Mouse (Mus musculus) stomach, postnatal 0 days (tissue): ENCODE measurements at regions not wholly inside any gene's neighbourhood (a gene's known extent, or its start where the extent isn't known, plus 50 kb on each side); places are given as distances from the start of the nearest gene placed in this dataset.

Source experiments
- ATAC-seq: fragments of 200-750 bp; cut with Nextera tagmentation; 2 replicates; pipeline ENCODE4 v1.8.0; 2017; ENCODE audit not compliant: low FRiP score, low TSS enrichment
- DNase-seq: peaks from one replicate; pipeline ENCODE4 v3.0.0-alpha.2; 2016; ENCODE audit warnings: low spot score
- H3K27ac ChIP-seq: fragments of 300-500 bp; sonication (generic); replicated peaks from 2 replicates; pipeline ENCODE4 v1.5.1; 2014; ENCODE audit warnings: mild to moderate bottlenecking, control low read depth
- H3K27me3 ChIP-seq: fragments of 300-500 bp; sonication (generic); 2 replicates; pipeline ENCODE4 v1.6.1; 2014; ENCODE audit warnings: low read length; ENCODE audit not compliant: control insufficient read depth, insufficient read depth
- H3K36me3 ChIP-seq: fragments of 300-500 bp; sonication (generic); 2 replicates; pipeline ENCODE4 v1.6.1; 2014; ENCODE audit warnings: low read length, mixed read lengths; ENCODE audit not compliant: control insufficient read depth, insufficient read depth
- H3K4me1 ChIP-seq: fragments of 300-500 bp; sonication (generic); replicated peaks from 2 replicates; pipeline ENCODE4 v1.6.1; 2014; ENCODE audit warnings: antibody characterized with exemption; ENCODE audit not compliant: control insufficient read depth, insufficient read depth
- H3K4me2 ChIP-seq: fragments of 300-500 bp; sonication (generic); replicated peaks from 2 replicates; pipeline ENCODE4 v1.6.1; 2014; ENCODE audit warnings: low read depth, mild to moderate bottlenecking, control low read depth, moderate library complexity
- H3K4me3 ChIP-seq: fragments of 300-500 bp; sonication (generic); 2 replicates; pipeline ENCODE4 v1.5.1; 2014; ENCODE audit warnings: low read depth, low read length, control low read depth
- H3K9ac ChIP-seq: fragments of 300-500 bp; sonication (generic); 2 replicates; pipeline ENCODE4 v1.6.1; 2014; ENCODE audit warnings: mild to moderate bottlenecking, low read length, control low read depth, mixed read lengths
- H3K9me3 ChIP-seq: fragments of 300-500 bp; sonication (generic); 2 replicates; pipeline ENCODE4 v1.6.1; 2016; ENCODE audit warnings: low read length; ENCODE audit not compliant: control insufficient read depth
- CTCF ChIP-seq: IDR thresholded peaks from 2 replicates; pipeline ENCODE4 v1.5.1; 2016; ENCODE audit warnings: antibody characterized with exemption, low read depth, mild to moderate bottlenecking, moderate library complexity
- EP300 ChIP-seq: optimal IDR thresholded peaks from 2 replicates; pipeline ENCODE3; 2016; ENCODE audit warnings: antibody characterized with exemption
- WGBS: fragments of 180-500 bp; shearing (Covaris S2); extraction: QIAGEN DNeasy Blood & Tissue Kit; methylation state at CpG from one replicate; pipeline ENCODE4 v1.1.7; 2014; 5-methylcytosine and 5-hydroxymethylcytosine counted together

- Histone ChIP-seq H3K9ac (no peak overlapping the region), H3K4me1 (no peaks in the 10 kb centered on the region), H3K27ac (no peak overlapping the region), H3K9me3 (no peaks in the 10 kb centered on the region), H3K27me3 (no peaks in the 10 kb centered on the region), H3K4me2 (no peak overlapping the region), H3K36me3 (no peaks in the 10 kb centered on the region), H3K4me3 (no peak overlapping the region)
- ATAC-seq (peak; percentile 12; the same call in 1 of the 2 replicates), DNase-seq (no peak)
- TF ChIP-seq CTCF (no peak), EP300 (no peak)
- WGBS, result 41% methylated on average over 2 of the region's 2 CpGs
Observed at GRCm38 (mm10) chr1:72014580-72014979, 197.5 kb downstream of the Mreg start.

- DNase-seq (no peak), ATAC-seq (no peak)
- H3K4me1 ChIP-seq, result no peaks in the 10 kb centered on the region
- H3K4me2 ChIP-seq, result no peak overlapping the region
- H3K9ac ChIP-seq, result no peak overlapping the region
- H3K27me3 ChIP-seq, result no peaks in the 10 kb centered on the region
- H3K36me3 ChIP-seq, result no peaks in the 10 kb centered on the region
- H3K4me3 ChIP-seq, result no peak overlapping the region
- H3K9me3 ChIP-seq, result no peaks in the 10 kb centered on the region
- TF ChIP-seq EP300 (no peak), CTCF (no peak)
- H3K27ac ChIP-seq, result no peak overlapping the region
- 58% methylated on average over 7 of the region's 7 CpGs for WGBS
Observed at GRCm38 (mm10) chr1:72013863-72014262, 198.2 kb downstream of the Mreg start.

- Histone ChIP-seq H3K36me3 (no peaks in the 10 kb centered on the region), H3K4me1 (no peaks in the 10 kb centered on the region), H3K27me3 (no peaks in the 10 kb centered on the region), H3K4me2 (no peak overlapping the region), H3K9me3 (no peaks in the 10 kb centered on the region), H3K9ac (no peak overlapping the region), H3K27ac (no peak overlapping the region), H3K4me3 (no peak overlapping the region)
- 51% methylated on average over 7 of the region's 7 CpGs for WGBS
- DNase-seq, result no peak
- ATAC-seq, result no peak
- TF ChIP-seq CTCF (no peak), EP300 (no peak)
Observed at GRCm38 (mm10) chr1:72012710-72013109, 199.4 kb downstream of the Mreg start.

- no peak for ATAC-seq
- H3K9ac ChIP-seq, result no peak overlapping the region
- H3K4me2 ChIP-seq, result no peak overlapping the region
- no peak for DNase-seq
- H3K27ac ChIP-seq, result no peak overlapping the region
- no peaks in the 10 kb centered on the region for H3K4me1 ChIP-seq
- H3K36me3 ChIP-seq, result no peaks in the 10 kb centered on the region
- WGBS, result 34% methylated on average over 7 of the region's 7 CpGs
- H3K4me3 ChIP-seq, result no peak overlapping the region
- no peaks in the 10 kb centered on the region for H3K27me3 ChIP-seq
- TF ChIP-seq CTCF (no peak), EP300 (no peak)
- no peaks in the 10 kb centered on the region for H3K9me3 ChIP-seq
Observed at GRCm38 (mm10) chr1:72009270-72009928, 202.7 kb downstream of the Mreg start.

DNA sequence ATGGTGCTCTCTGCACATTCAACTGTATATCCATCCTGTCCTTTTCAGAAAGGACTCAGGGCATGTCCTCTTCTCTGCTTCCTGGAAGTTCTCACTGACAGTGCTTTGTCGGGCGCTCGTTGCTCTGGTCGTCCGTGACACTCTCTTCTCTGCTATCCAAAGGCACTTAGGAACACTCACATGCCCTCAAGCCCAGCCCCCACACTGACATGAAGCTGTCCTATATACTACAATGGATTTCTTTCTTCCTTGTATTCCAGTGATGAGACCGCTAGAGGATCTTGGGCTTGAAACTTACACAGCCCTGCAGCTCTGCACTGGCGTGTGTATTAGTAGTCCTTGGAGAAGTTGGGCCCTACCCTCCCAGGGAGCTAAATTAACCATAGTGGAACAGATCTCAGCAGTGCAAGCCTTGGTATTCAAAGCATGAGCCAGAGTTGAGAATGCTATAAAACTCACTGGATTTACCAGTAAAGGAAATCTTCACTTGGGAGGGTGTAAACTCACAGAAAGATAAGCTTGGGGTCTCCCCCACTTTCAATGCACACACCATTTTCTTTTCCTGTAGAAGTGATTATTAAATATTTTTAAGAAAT is 205.3 kb downstream of the Mreg start:
- H3K4me3 ChIP-seq, result no peak overlapping the region
- no peaks in the 10 kb centered on the region for H3K27me3 ChIP-seq
- WGBS, result 68% methylated on average over 7 of the region's 7 CpGs
- no peaks in the 10 kb centered on the region for H3K4me1 ChIP-seq
- H3K36me3 ChIP-seq, result no peaks in the 10 kb centered on the region
- no peaks in the 10 kb centered on the region for H3K9me3 ChIP-seq
- no peak overlapping the region for H3K27ac ChIP-seq
- no peak for DNase-seq
- H3K9ac ChIP-seq, result no peak overlapping the region
- ATAC-seq, result no peak
- no peak overlapping the region for H3K4me2 ChIP-seq
- TF ChIP-seq EP300 (no peak), CTCF (no peak)

- Histone ChIP-seq H3K9ac (no peak overlapping the region), H3K4me2 (no peak overlapping the region), H3K27ac (no peak overlapping the region), H3K4me3 (no peak overlapping the region), H3K4me1 (no peaks in the 10 kb centered on the region), H3K9me3 (no peaks in the 10 kb centered on the region), H3K27me3 (no peaks in the 10 kb centered on the region), H3K36me3 (no peaks in the 10 kb centered on the region)
- ATAC-seq (no peak), DNase-seq (no peak)
- no peak for TF ChIP-seq CTCF
- no peak for TF ChIP-seq EP300
- 70% methylated on average over 8 of the region's 8 CpGs for WGBS
Observed at GRCm38 (mm10) chr1:72005956-72006355, 206.2 kb downstream of the Mreg start.
